Mouse (Mus musculus): Measurements from ENCODE around the gene Apoh.

Gene Apoh

GRCm38 (mm10) chr11:108342781-108343768 is at the start of gene Apoh:
Gene Apoh (plus strand): TSS chr11:108343354.
- in situ Hi-C loops (cut with MboI; ENCODE audit: unreplicated experiment in 2 of 2), result loop anchor here in 1 of 2 experiments (10.0 kb wide), 1 partner anchor 208 kb away; no protein-coding TSS in a partner anchor

GRCm38 (mm10) chr11:108293843-108294242 is 49.3 kb upstream of the Apoh start:
- in situ Hi-C loops (cut with MboI; ENCODE audit: unreplicated experiment in 2 of 2), result no loop called here

GRCm38 (mm10) chr11:108294305-108294813 is 48.8 kb upstream of the Apoh start:
- in situ Hi-C loops (cut with MboI; ENCODE audit: unreplicated experiment in 2 of 2), result no loop called here

- in situ Hi-C loops (cut with MboI; ENCODE audit: unreplicated experiment in 2 of 2), result no loop called here
These were observed 47.8 kb upstream of the Apoh start for GRCm38 (mm10) chr11:108295373-108295772.

GRCm38 (mm10) chr11:108297956-108298355 is 45.2 kb upstream of the Apoh start:
- in situ Hi-C loops (cut with MboI; ENCODE audit: unreplicated experiment in 2 of 2), result no loop called here

- in situ Hi-C loops (cut with MboI; ENCODE audit: unreplicated experiment in 2 of 2), result no loop called here
These were observed 43.2 kb upstream of the Apoh start for GRCm38 (mm10) chr11:108299913-108300312.

GRCm38 (mm10) chr11:108300443-108300842 is 42.7 kb upstream of the Apoh start:
- in situ Hi-C loops (cut with MboI; ENCODE audit: unreplicated experiment in 2 of 2), result no loop called here

GRCm38 (mm10) chr11:108301036-108301435 is 42.1 kb upstream of the Apoh start:
- in situ Hi-C loops (cut with MboI; ENCODE audit: unreplicated experiment in 2 of 2), result no loop called here

- in situ Hi-C loops (cut with MboI; ENCODE audit: unreplicated experiment in 2 of 2), result no loop called here
These were observed 41.2 kb upstream of the Apoh start for GRCm38 (mm10) chr11:108301796-108302490.

- in situ Hi-C loops (cut with MboI; ENCODE audit: unreplicated experiment in 2 of 2), result no loop called here
These were observed 39.4 kb upstream of the Apoh start for GRCm38 (mm10) chr11:108303787-108304186.

GRCm38 (mm10) chr11:108307258-108307657 is 35.9 kb upstream of the Apoh start:
- in situ Hi-C loops (cut with MboI; ENCODE audit: unreplicated experiment in 2 of 2), result no loop called here

- in situ Hi-C loops (cut with MboI; ENCODE audit: unreplicated experiment in 2 of 2), result no loop called here
These were observed 34.9 kb upstream of the Apoh start for GRCm38 (mm10) chr11:108308253-108308652.

GRCm38 (mm10) chr11:108309791-108310190 is 33.4 kb upstream of the Apoh start:
- in situ Hi-C loops (cut with MboI; ENCODE audit: unreplicated experiment in 2 of 2), result no loop called here

- in situ Hi-C loops (cut with MboI; ENCODE audit: unreplicated experiment in 2 of 2), result no loop called here
These were observed 31.2 kb upstream of the Apoh start for GRCm38 (mm10) chr11:108311912-108312311.

GRCm38 (mm10) chr11:108312516-108312915 is 30.6 kb upstream of the Apoh start:
- in situ Hi-C loops (cut with MboI; ENCODE audit: unreplicated experiment in 2 of 2), result no loop called here

GRCm38 (mm10) chr11:108315736-108316135 is 27.4 kb upstream of the Apoh start:
- in situ Hi-C loops (cut with MboI; ENCODE audit: unreplicated experiment in 2 of 2), result no loop called here

GRCm38 (mm10) chr11:108317878-108318277 is 25.3 kb upstream of the Apoh start:
- in situ Hi-C loops (cut with MboI; ENCODE audit: unreplicated experiment in 2 of 2), result no loop called here

GRCm38 (mm10) chr11:108319162-108319561 is 24.0 kb upstream of the Apoh start:
- in situ Hi-C loops (cut with MboI; ENCODE audit: unreplicated experiment in 2 of 2), result no loop called here

- in situ Hi-C loops (cut with MboI; ENCODE audit: unreplicated experiment in 2 of 2), result no loop called here
These were observed 22.6 kb upstream of the Apoh start for GRCm38 (mm10) chr11:108320561-108320960.

- in situ Hi-C loops (cut with MboI; ENCODE audit: unreplicated experiment in 2 of 2), result no loop called here
These were observed 21.0 kb upstream of the Apoh start for GRCm38 (mm10) chr11:108322156-108322555.

GRCm38 (mm10) chr11:108325943-108326342 is 17.2 kb upstream of the Apoh start:
- in situ Hi-C loops (cut with MboI; ENCODE audit: unreplicated experiment in 2 of 2), result loop anchor here in 1 of 2 experiments (5.0 kb wide), 1 partner anchor 104 kb away; no protein-coding TSS in a partner anchor

Measured in v-Abl transformed pro-B cells (cell line).